Mouse (Mus musculus): Measurements from ENCODE around the gene Mical2. TPM values are rescaled to one million over a fixed set of nuclear protein-coding genes. Genes with fewer than 3 reads are reported as not detected.
A peak's percentile ranks its signal among the peaks of the same experiment; 100 is the strongest.

Mical2 gene
- polyA plus RNA-seq, 1 experiment from 2014 or later, result 8.3 TPM

GRCm38 (mm10) chr7:112247890-112248289 lies 22.2 kb downstream of the Mical2 start:
- no peaks in the 10 kb centered on the region for H3K36me3 ChIP-seq (ENCODE audit: insufficient read depth, low read length)
- no peak overlapping the region for H3K9ac ChIP-seq (replicated peaks; ENCODE audit: low read length)
- H3K27me3 ChIP-seq (ENCODE audit: insufficient read depth, low read length), result no peaks in the 10 kb centered on the region
- no peak overlapping the region for H3K4me3 ChIP-seq (ENCODE audit: low read length)
- peaks cover 24% of the 10 kb centered on the region for H3K4me1 ChIP-seq (ENCODE audit: insufficient read depth, low read length)
- H3K27ac ChIP-seq (ENCODE audit: low read length), result no peak overlapping the region
- WGBS, result 47% methylated on average over 3 of the region's 3 CpGs
- H3K9me3 ChIP-seq (ENCODE audit: low read length), result no peaks in the 10 kb centered on the region
- H3K4me2 ChIP-seq (replicated peaks; ENCODE audit: low read depth, low read length), result no peak overlapping the region
- no peak for ATAC-seq (ENCODE audit: low FRiP score, low TSS enrichment)

GRCm38 (mm10) chr7:112249476-112249875 lies 23.8 kb downstream of the Mical2 start:
- Histone ChIP-seq H3K36me3 (ENCODE audit: insufficient read depth, low read length) (no peaks in the 10 kb centered on the region), H3K4me3 (ENCODE audit: low read length) (no peak overlapping the region), H3K4me2 (replicated peaks; ENCODE audit: low read depth, low read length) (no peak overlapping the region), H3K4me1 (ENCODE audit: insufficient read depth, low read length) (peaks cover 24% of the 10 kb centered on the region), H3K9ac (replicated peaks; ENCODE audit: low read length) (no peak overlapping the region), H3K9me3 (ENCODE audit: low read length) (no peaks in the 10 kb centered on the region), H3K27ac (ENCODE audit: low read length) (no peak overlapping the region), H3K27me3 (ENCODE audit: insufficient read depth, low read length) (no peaks in the 10 kb centered on the region)
- WGBS, result 80% methylated on average over 4 of the region's 4 CpGs
- ATAC-seq (ENCODE audit: low FRiP score, low TSS enrichment), result no peak

DNA sequence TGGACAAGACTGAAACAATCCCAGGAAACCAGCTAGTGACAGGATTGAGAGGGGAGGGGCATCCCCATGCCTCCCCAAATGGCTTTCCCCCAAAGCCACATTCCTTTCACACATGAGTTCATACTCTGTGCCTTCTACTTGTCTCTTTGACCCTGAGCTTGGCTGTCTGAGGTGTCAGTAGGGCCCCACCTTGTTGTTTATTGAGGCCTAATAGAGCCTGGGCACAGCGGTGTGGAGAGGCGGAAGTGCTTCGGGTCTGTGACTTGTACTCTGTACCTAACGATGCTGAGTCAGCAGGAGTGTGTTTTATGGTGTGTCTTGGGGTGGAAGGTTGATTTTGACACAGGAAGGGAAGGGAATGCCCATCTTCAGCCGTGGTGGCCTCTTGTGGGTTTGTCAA lies 26.4 kb downstream of the Mical2 start:
- no peak overlapping the region for H3K9ac ChIP-seq (replicated peaks; ENCODE audit: low read length)
- H3K4me1 ChIP-seq (ENCODE audit: insufficient read depth, low read length), result peaks cover 18% of the 10 kb centered on the region
- H3K27ac ChIP-seq (ENCODE audit: low read length), result peak overlapping the region; percentile 70
- no peaks in the 10 kb centered on the region for H3K9me3 ChIP-seq (ENCODE audit: low read length)
- H3K36me3 ChIP-seq (ENCODE audit: insufficient read depth, low read length), result no peaks in the 10 kb centered on the region
- WGBS, result 10% methylated on average over 5 of the region's 5 CpGs
- peak; percentile 91 for ATAC-seq (ENCODE audit: low FRiP score, low TSS enrichment)
- no peaks in the 10 kb centered on the region for H3K27me3 ChIP-seq (ENCODE audit: insufficient read depth, low read length)
- no peak overlapping the region for H3K4me3 ChIP-seq (ENCODE audit: low read length)
- H3K4me2 ChIP-seq (replicated peaks; ENCODE audit: low read depth, low read length), result 0 out of 2 replicates have a peak overlapping the region, but pooled peaks have one; percentile 6

GRCm38 (mm10) chr7:112254233-112254632 lies 28.6 kb downstream of the Mical2 start:
- 88% methylated on average over 3 of the region's 3 CpGs for WGBS
- Histone ChIP-seq H3K36me3 (ENCODE audit: insufficient read depth, low read length) (no peaks in the 10 kb centered on the region), H3K4me2 (replicated peaks; ENCODE audit: low read depth, low read length) (no peak overlapping the region), H3K4me3 (ENCODE audit: low read length) (no peak overlapping the region), H3K27me3 (ENCODE audit: insufficient read depth, low read length) (no peaks in the 10 kb centered on the region), H3K4me1 (ENCODE audit: insufficient read depth, low read length) (peaks cover 18% of the 10 kb centered on the region), H3K9me3 (ENCODE audit: low read length) (no peaks in the 10 kb centered on the region), H3K9ac (replicated peaks; ENCODE audit: low read length) (no peak overlapping the region), H3K27ac (ENCODE audit: low read length) (no peak overlapping the region)
- no peak for ATAC-seq (ENCODE audit: low FRiP score, low TSS enrichment)

DNA sequence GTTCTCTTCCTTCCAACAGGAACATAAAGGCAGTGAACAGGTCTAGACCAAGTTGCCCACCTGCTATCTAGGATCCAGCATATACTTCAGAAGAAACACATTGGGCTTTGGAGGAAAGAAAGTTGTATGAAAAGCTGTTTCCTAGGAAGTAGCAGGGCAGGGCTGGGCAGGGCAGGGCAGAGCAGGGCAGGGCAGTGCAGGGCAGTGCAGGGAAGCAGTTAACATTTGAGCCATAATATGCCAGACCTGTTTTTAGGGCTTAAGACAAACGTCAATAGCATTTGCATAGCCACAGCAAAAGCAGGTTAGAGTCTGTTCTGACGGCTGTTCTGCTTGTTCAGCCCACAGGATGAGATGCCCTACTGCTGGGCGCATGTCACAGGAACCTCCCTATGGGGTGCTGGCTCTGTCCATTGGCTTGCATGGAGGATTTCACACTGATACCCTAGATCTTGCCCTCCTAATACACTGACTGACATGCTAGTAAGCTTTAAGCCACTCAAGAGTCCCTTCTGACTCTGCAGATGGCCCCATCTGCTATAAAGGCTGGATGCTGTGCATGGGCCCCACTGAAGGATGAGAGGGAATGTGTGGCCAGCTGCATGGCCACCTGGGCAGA lies 29.7 kb downstream of the Mical2 start:
- H3K4me3 ChIP-seq (ENCODE audit: low read length), result no peak overlapping the region
- H3K4me1 ChIP-seq (ENCODE audit: insufficient read depth, low read length), result peaks cover 18% of the 10 kb centered on the region
- WGBS, result 65% methylated on average over 3 of the region's 3 CpGs
- H3K27ac ChIP-seq (ENCODE audit: low read length), result no peak overlapping the region
- ATAC-seq (ENCODE audit: low FRiP score, low TSS enrichment), result no peak
- no peak overlapping the region for H3K9ac ChIP-seq (replicated peaks; ENCODE audit: low read length)
- no peak overlapping the region for H3K4me2 ChIP-seq (replicated peaks; ENCODE audit: low read depth, low read length)
- H3K9me3 ChIP-seq (ENCODE audit: low read length), result no peaks in the 10 kb centered on the region
- no peaks in the 10 kb centered on the region for H3K27me3 ChIP-seq (ENCODE audit: insufficient read depth, low read length)
- no peaks in the 10 kb centered on the region for H3K36me3 ChIP-seq (ENCODE audit: insufficient read depth, low read length)

- H3K27me3 ChIP-seq (ENCODE audit: insufficient read depth, low read length), result no peaks in the 10 kb centered on the region
- 66% methylated on average over 4 of the region's 4 CpGs for WGBS
- H3K4me3 ChIP-seq (ENCODE audit: low read length), result no peak overlapping the region
- H3K27ac ChIP-seq (ENCODE audit: low read length), result no peak overlapping the region
- ATAC-seq (ENCODE audit: low FRiP score, low TSS enrichment), result no peak
- H3K4me2 ChIP-seq (replicated peaks; ENCODE audit: low read depth, low read length), result no peak overlapping the region
- no peak overlapping the region for H3K9ac ChIP-seq (replicated peaks; ENCODE audit: low read length)
- no peaks in the 10 kb centered on the region for H3K36me3 ChIP-seq (ENCODE audit: insufficient read depth, low read length)
- H3K4me1 ChIP-seq (ENCODE audit: insufficient read depth, low read length), result no peaks in the 10 kb centered on the region
- H3K9me3 ChIP-seq (ENCODE audit: low read length), result no peaks in the 10 kb centered on the region
Observed at GRCm38 (mm10) chr7:112258338-112258903, 32.8 kb downstream of the Mical2 start.

- ATAC-seq (ENCODE audit: low FRiP score, low TSS enrichment), result no peak
- H3K4me2 ChIP-seq (replicated peaks; ENCODE audit: low read depth, low read length), result no peak overlapping the region
- H3K27ac ChIP-seq (ENCODE audit: low read length), result no peak overlapping the region
- no peaks in the 10 kb centered on the region for H3K9me3 ChIP-seq (ENCODE audit: low read length)
- H3K9ac ChIP-seq (replicated peaks; ENCODE audit: low read length), result no peak overlapping the region
- no peaks in the 10 kb centered on the region; the same call in 1 of the 2 replicates for H3K4me1 ChIP-seq (ENCODE audit: insufficient read depth, low read length)
- 87% methylated on average over 4 of the region's 4 CpGs for WGBS
- H3K27me3 ChIP-seq (ENCODE audit: insufficient read depth, low read length), result no peaks in the 10 kb centered on the region
- no peaks in the 10 kb centered on the region for H3K36me3 ChIP-seq (ENCODE audit: insufficient read depth, low read length)
- H3K4me3 ChIP-seq (ENCODE audit: low read length), result no peak overlapping the region
Observed at GRCm38 (mm10) chr7:112259286-112259685, 33.6 kb downstream of the Mical2 start.

GRCm38 (mm10) chr7:112261121-112261520 lies 35.5 kb downstream of the Mical2 start:
- 85% methylated on average over 5 of the region's 5 CpGs for WGBS
- Histone ChIP-seq H3K4me1 (ENCODE audit: insufficient read depth, low read length) (no peaks in the 10 kb centered on the region; the same call in 1 of the 2 replicates), H3K9me3 (ENCODE audit: low read length) (no peaks in the 10 kb centered on the region), H3K27me3 (ENCODE audit: insufficient read depth, low read length) (no peaks in the 10 kb centered on the region), H3K9ac (replicated peaks; ENCODE audit: low read length) (no peak overlapping the region), H3K27ac (ENCODE audit: low read length) (no peak overlapping the region), H3K4me3 (ENCODE audit: low read length) (no peak overlapping the region), H3K36me3 (ENCODE audit: insufficient read depth, low read length) (no peaks in the 10 kb centered on the region), H3K4me2 (replicated peaks; ENCODE audit: low read depth, low read length) (no peak overlapping the region)
- ATAC-seq (ENCODE audit: low FRiP score, low TSS enrichment), result no peak

- Histone ChIP-seq H3K27me3 (ENCODE audit: insufficient read depth, low read length) (no peaks in the 10 kb centered on the region), H3K4me2 (replicated peaks; ENCODE audit: low read depth, low read length) (no peak overlapping the region), H3K4me1 (ENCODE audit: insufficient read depth, low read length) (no peaks in the 10 kb centered on the region; the same call in 1 of the 2 replicates), H3K9me3 (ENCODE audit: low read length) (no peaks in the 10 kb centered on the region), H3K27ac (ENCODE audit: low read length) (no peak overlapping the region), H3K9ac (replicated peaks; ENCODE audit: low read length) (no peak overlapping the region), H3K4me3 (ENCODE audit: low read length) (no peak overlapping the region), H3K36me3 (ENCODE audit: insufficient read depth, low read length) (no peaks in the 10 kb centered on the region)
- 76% methylated on average over 5 of the region's 5 CpGs for WGBS
- no peak for ATAC-seq (ENCODE audit: low FRiP score, low TSS enrichment)
Observed at GRCm38 (mm10) chr7:112267266-112267665, 41.6 kb downstream of the Mical2 start.

- ATAC-seq (ENCODE audit: low FRiP score, low TSS enrichment), result no peak
- H3K9ac ChIP-seq (replicated peaks; ENCODE audit: low read length), result no peak overlapping the region
- no peak overlapping the region for H3K4me3 ChIP-seq (ENCODE audit: low read length)
- H3K9me3 ChIP-seq (ENCODE audit: low read length), result no peaks in the 10 kb centered on the region
- H3K36me3 ChIP-seq (ENCODE audit: insufficient read depth, low read length), result no peaks in the 10 kb centered on the region
- 76% methylated on average over 15 of the region's 15 CpGs for WGBS
- H3K4me1 ChIP-seq (ENCODE audit: insufficient read depth, low read length), result peaks cover 16% of the 10 kb centered on the region
- H3K27ac ChIP-seq (ENCODE audit: low read length), result no peak overlapping the region
- no peak overlapping the region for H3K4me2 ChIP-seq (replicated peaks; ENCODE audit: low read depth, low read length)
- no peaks in the 10 kb centered on the region for H3K27me3 ChIP-seq (ENCODE audit: insufficient read depth, low read length)
Observed at GRCm38 (mm10) chr7:112268761-112269425, 43.2 kb downstream of the Mical2 start.
